Mouse (Mus musculus) hindbrain, embryonic 13.5 days (tissue): ENCODE data around the gene Cobl. TPM values are rescaled to one million over a fixed set of nuclear protein-coding genes. Genes with fewer than 3 reads are reported as not detected.

Experiments used
- ATAC-seq: fragments of 200-750 bp; cut with Nextera tagmentation; 2 replicates; pipeline ENCODE4 v1.8.0; 2017; ENCODE audit warnings: moderate TSS enrichment; ENCODE audit not compliant: low FRiP score
- H3K27ac ChIP-seq: fragments of 300-500 bp; sonication (generic); 2 replicates; pipeline ENCODE4 v1.5.1; 2015; ENCODE audit warnings: inconsistent platforms, mild to moderate bottlenecking, moderate library complexity
- H3K27me3 ChIP-seq: fragments of 300-500 bp; sonication (generic); 2 replicates; pipeline ENCODE4 v1.6.1; 2015; ENCODE audit warnings: mild to moderate bottlenecking, inconsistent platforms
- H3K36me3 ChIP-seq: fragments of 300-500 bp; sonication (generic); 2 replicates; pipeline ENCODE4 v1.6.1; 2015; ENCODE audit warnings: mild to moderate bottlenecking, inconsistent platforms
- H3K4me1 ChIP-seq: fragments of 300-500 bp; sonication (generic); replicated peaks from 2 replicates; pipeline ENCODE4 v1.6.1; 2015; ENCODE audit warnings: inconsistent platforms
- H3K4me2 ChIP-seq: fragments of 300-500 bp; sonication (generic); 2 replicates; pipeline ENCODE4 v1.6.1; 2015; ENCODE audit warnings: inconsistent platforms, mild to moderate bottlenecking, moderate library complexity
- H3K4me3 ChIP-seq: fragments of 300-500 bp; sonication (generic); 2 replicates; pipeline ENCODE4 v1.5.1; 2015; ENCODE audit warnings: mild to moderate bottlenecking, inconsistent platforms
- H3K9ac ChIP-seq: fragments of 300-500 bp; sonication (generic); 2 replicates; pipeline ENCODE4 v1.6.1; 2015; ENCODE audit warnings: mild to moderate bottlenecking, inconsistent platforms
- H3K9me3 ChIP-seq: fragments of 300-500 bp; sonication (generic); 2 replicates; pipeline ENCODE4 v1.6.1; 2016; ENCODE audit warnings: inconsistent platforms
- WGBS: fragments of 180-500 bp; shearing (Covaris S2); methylation state at CpG from one replicate; pipeline ENCODE4 v1.1.7; 2015; 5-methylcytosine and 5-hydroxymethylcytosine counted together
- polyA plus RNA-seq: library from polyadenylated mRNA; unstranded; fragments of >200 nt; fragmentation: Nextera tagmentation; extraction: Ambion mirVana; gene quantifications from 2 replicates; pipeline ENCODE4 v1.2.1, GENCODE M21; 2015

The Cobl gene
- polyA plus RNA-seq, 1 experiment from 2014 or later, result 8.6 TPM

DNA sequence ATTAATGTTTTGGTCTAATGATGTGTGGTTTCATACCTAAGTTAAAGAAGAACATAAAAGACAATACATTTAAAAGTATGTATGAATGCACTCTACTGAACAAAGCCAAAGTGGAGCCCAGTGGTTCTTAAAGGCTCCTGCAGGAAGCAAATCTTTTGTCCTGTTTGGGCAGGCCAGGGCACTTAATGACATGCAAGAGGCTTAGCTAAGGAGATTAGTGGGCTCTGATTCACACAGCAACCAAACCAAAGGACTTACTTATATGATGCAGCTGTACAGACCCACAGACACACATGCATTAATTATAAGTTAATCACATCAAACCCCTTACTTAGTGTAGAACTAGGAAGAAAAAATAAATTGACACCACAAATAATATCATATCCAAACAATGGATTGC lies 93.8 kb downstream of the Cobl start:
- no peak for ATAC-seq
- H3K9ac ChIP-seq, result no peak overlapping the region
- H3K4me1 ChIP-seq, result no peaks in the 10 kb centered on the region
- H3K27me3 ChIP-seq, result no peaks in the 10 kb centered on the region
- no peak overlapping the region for H3K27ac ChIP-seq
- no peaks in the 10 kb centered on the region for H3K9me3 ChIP-seq
- no peaks in the 10 kb centered on the region for H3K36me3 ChIP-seq
- no peak overlapping the region for H3K4me3 ChIP-seq
- H3K4me2 ChIP-seq, result no peak overlapping the region

DNA sequence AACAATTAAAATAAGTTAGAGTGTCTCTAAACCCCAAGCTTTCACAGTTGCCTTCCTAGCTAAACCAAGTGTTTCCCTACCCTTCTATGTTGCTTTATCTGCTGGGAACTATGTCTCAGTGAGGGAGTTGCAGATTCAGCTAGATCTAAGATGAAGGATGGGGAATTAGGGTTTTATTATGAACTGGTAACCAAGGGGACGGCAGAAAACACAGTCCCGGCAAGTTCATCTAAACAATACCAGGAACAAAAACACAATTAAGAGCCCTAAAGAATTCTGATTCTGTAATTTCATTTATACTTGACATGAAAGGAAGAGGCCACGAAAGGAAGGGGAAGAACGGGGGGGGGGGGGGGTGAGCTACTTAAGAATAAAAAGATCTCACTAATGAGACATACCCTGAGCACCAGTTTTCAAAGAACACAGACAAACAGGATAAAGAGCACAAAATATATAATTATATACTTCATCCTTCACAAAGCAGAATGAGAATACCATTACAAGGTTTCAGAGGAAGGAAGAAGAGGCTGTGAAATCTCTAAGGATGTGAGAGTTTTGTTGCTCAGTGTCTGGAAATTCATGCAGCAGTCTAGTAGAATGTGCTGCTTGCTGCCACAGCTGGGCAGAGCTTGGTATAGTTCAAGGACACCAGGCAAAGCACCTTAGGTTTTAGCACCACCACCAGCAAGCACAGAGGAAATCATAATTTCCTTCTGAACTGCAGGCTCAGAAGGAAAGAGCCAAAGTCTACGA lies 97.2 kb downstream of the Cobl start:
- Histone ChIP-seq H3K4me1 (no peaks in the 10 kb centered on the region), H3K36me3 (no peaks in the 10 kb centered on the region), H3K4me2 (no peak overlapping the region), H3K4me3 (no peak overlapping the region), H3K27ac (no peak overlapping the region), H3K27me3 (no peaks in the 10 kb centered on the region), H3K9ac (no peak overlapping the region), H3K9me3 (no peaks in the 10 kb centered on the region)
- WGBS, result 48% methylated on average over 5 of the region's 5 CpGs
- ATAC-seq, result no peak

DNA sequence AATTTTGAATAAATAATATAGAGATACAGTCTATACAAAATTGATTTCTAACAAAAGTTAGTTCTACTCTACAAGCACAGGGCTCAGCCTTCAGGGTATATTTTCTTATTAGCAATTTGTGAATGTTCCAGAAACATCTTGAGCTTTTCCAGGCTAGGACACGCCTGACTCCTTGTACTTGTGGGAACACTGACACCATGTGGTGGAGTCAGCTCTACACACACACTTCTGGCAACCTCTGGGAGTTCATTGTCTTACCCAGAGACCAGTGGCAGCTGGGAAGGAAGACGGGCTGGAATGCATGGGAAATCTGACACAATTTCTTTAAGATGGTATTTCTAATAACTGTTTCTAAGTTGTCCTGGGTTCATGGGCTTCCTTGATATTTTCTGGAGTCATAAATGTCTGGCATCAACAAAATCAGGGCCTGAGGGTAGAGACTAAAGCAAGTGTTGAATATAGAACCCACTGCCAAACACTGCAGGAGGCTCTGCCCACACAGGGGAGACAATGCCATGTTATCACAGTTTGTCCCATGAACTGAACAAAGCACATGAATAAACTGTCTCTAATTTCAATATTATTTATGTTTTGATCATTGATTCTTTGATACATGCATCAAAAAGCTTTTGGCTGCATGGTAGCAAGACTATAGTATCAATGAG lies 105.3 kb downstream of the Cobl start:
- H3K9ac ChIP-seq, result no peak overlapping the region
- H3K27ac ChIP-seq, result no peak overlapping the region
- H3K4me3 ChIP-seq, result no peak overlapping the region
- H3K4me1 ChIP-seq, result no peaks in the 10 kb centered on the region
- 17% methylated on average over 2 of the region's 2 CpGs for WGBS
- H3K4me2 ChIP-seq, result no peak overlapping the region
- no peaks in the 10 kb centered on the region for H3K27me3 ChIP-seq
- no peaks in the 10 kb centered on the region for H3K9me3 ChIP-seq
- H3K36me3 ChIP-seq, result no peaks in the 10 kb centered on the region
- peak; percentile 96 for ATAC-seq

DNA sequence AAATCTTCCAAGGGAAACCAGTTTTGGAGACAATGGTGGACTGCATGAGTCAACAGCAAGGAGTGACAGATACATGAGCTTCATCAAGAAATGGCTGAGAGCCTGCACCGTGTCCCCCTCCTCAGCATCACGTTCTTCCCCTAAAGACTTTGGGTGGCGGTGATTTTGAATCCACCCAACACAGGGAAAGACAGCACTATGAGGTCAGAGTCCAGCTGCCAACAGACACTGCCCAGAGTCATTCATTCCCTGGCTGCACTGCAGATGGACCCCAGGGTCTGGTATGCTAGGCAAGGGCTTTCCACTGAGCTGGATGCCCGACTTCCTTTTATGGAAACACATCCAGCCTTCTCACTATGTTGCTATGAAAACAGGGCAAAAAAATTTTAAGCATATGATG lies 106.2 kb downstream of the Cobl start:
- Histone ChIP-seq H3K27me3 (no peaks in the 10 kb centered on the region), H3K4me3 (no peak overlapping the region), H3K4me2 (no peak overlapping the region), H3K27ac (no peak overlapping the region), H3K4me1 (no peaks in the 10 kb centered on the region), H3K9me3 (no peaks in the 10 kb centered on the region), H3K36me3 (no peaks in the 10 kb centered on the region), H3K9ac (no peak overlapping the region)
- ATAC-seq, result no peak
- 62% methylated on average over 4 of the region's 4 CpGs for WGBS

DNA sequence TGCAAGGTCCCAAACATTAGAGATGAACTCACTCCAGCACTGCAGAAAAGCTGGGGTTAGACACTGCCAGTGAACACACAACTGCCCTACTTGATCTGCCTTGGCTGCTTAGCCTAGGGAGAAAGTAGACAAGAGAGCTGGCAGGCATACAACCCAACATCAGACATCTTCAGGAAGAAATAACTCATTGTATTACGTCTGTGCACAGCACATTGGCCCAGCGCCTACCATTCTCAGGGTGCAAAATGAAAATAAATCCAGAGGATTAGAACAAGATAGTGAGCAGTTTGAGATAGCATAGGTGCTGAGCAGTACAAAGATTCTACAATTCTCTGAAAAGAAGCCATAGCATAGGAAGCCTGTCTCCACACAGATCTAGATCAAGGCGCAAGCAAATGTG lies 109.1 kb downstream of the Cobl start:
- Histone ChIP-seq H3K36me3 (no peaks in the 10 kb centered on the region), H3K4me1 (no peaks in the 10 kb centered on the region; the same call in 1 of the 2 replicates), H3K27me3 (no peaks in the 10 kb centered on the region), H3K4me2 (no peak overlapping the region), H3K27ac (no peak overlapping the region), H3K9me3 (no peaks in the 10 kb centered on the region), H3K4me3 (no peak overlapping the region), H3K9ac (no peak overlapping the region)
- WGBS, result 88% methylated on average over 3 of the region's 3 CpGs
- ATAC-seq, result no peak

DNA sequence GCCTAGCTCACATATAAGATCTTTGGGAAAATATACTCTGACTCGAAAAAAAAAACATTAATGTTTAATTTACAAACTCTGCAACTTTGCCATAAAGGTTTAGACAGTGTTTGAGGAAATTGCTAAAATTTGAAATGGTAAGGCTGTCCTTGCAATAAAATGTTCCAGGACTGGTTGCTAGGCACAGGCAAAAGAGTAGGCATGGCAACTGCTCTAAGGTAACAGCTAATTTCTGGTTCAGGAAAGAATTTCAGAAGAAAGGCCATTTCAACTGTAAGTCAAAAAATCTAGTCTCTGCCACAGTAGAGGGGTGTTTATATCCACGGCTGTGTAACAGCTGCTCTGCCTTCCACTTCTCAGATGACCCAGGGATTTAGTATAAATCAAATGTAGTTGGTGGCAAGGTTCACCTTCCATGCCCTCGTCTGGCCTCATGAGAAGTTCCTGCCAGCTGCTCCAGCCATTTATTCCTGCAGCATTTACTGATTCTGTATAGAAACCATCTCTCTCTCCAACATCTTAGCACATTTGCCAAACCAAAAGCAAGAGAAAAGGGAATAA lies 113.7 kb downstream of the Cobl start:
- ATAC-seq, result no peak
- 56% methylated on average over 3 of the region's 3 CpGs for WGBS
- H3K27ac ChIP-seq, result 0 out of 2 replicates have a peak overlapping the region, but pooled peaks have one; percentile 15

DNA sequence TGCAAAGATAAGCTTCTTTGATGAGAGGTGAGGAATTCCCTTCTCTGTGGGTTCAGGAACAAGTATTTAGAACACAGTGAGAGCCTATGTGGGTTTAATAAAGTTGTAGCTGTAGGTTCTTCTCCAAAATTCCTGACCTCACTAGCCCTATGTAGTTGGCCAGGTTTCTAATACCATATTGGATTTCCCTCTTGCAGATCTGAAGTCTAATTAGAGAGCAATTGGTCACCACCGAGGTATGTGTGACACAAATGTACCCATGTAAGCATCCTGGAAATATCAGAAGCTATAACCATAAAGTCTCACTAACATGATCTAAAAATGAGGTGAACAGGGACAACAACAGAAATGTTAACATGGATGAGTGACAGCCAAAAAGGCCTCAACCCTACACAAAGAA lies 114.7 kb downstream of the Cobl start:
- no peak overlapping the region for H3K4me2 ChIP-seq
- 88% methylated on average over 1 of the region's 1 CpGs for WGBS
- no peaks in the 10 kb centered on the region for H3K9me3 ChIP-seq
- H3K9ac ChIP-seq, result no peak overlapping the region
- H3K4me1 ChIP-seq, result no peaks in the 10 kb centered on the region; the same call in 1 of the 2 replicates
- no peaks in the 10 kb centered on the region for H3K27me3 ChIP-seq
- no peak overlapping the region for H3K4me3 ChIP-seq
- no peak for ATAC-seq
- H3K36me3 ChIP-seq, result no peaks in the 10 kb centered on the region
- no peak overlapping the region for H3K27ac ChIP-seq

More for the DNA sequence above, 113.7 kb downstream of the Cobl start:
- H3K9me3 ChIP-seq, result no peaks in the 10 kb centered on the region
- H3K4me2 ChIP-seq, result no peak overlapping the region
- no peaks in the 10 kb centered on the region for H3K27me3 ChIP-seq
- no peak overlapping the region for H3K9ac ChIP-seq
- no peak overlapping the region for H3K4me3 ChIP-seq
- no peaks in the 10 kb centered on the region; the same call in 1 of the 2 replicates for H3K4me1 ChIP-seq
- H3K36me3 ChIP-seq, result no peaks in the 10 kb centered on the region

DNA sequence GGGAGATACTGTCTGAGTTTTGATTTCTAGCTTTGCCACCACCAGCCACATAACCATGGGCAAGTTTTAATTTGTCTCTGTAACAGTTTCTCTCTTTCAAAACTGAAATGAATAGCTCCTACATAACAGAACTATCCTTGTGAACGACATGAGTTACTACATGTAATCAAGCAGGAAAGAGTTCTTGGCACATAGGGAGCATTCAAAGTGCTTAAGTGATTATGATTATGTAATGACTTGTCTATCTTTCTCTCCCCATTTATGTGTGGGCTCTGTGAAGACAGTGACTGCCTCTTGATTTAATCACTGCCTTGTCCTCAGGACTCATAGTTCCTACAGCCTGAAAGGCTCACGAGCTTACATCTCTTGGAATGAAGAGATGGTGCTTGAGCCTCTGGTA lies 118.3 kb downstream of the Cobl start:
- Histone ChIP-seq H3K36me3 (no peaks in the 10 kb centered on the region), H3K27ac (no peak overlapping the region), H3K9ac (no peak overlapping the region), H3K9me3 (no peaks in the 10 kb centered on the region), H3K4me3 (no peak overlapping the region), H3K4me2 (no peak overlapping the region), H3K27me3 (no peaks in the 10 kb centered on the region), H3K4me1 (no peaks in the 10 kb centered on the region)
- 88% methylated on average over 2 of the region's 2 CpGs for WGBS
- no peak for ATAC-seq

DNA sequence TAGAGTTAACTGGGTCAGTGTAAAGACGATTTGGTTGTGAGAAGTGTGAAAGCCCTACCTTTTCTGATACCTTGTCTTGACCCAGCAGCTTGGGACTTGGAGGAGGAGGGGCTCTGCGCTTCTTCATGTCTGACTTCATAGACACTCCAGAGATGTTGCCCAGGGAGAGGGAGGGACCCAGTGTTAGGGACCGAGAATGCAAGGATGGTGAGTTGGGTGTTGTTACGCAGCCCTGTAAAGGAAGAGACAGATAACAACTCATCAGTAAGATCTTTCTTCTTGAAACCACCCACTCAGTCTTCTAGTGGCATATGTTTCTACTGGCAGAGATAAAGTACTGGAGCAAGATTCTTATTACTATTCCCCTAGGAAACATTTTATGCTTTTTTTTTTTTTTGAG lies 121.1 kb downstream of the Cobl start:
- H3K27me3 ChIP-seq, result no peaks in the 10 kb centered on the region
- no peak overlapping the region for H3K27ac ChIP-seq
- no peak for ATAC-seq
- H3K4me1 ChIP-seq, result no peaks in the 10 kb centered on the region
- H3K4me3 ChIP-seq, result no peak overlapping the region
- no peak overlapping the region for H3K4me2 ChIP-seq
- H3K9ac ChIP-seq, result no peak overlapping the region
- no peaks in the 10 kb centered on the region for H3K9me3 ChIP-seq
- WGBS, result 91% methylated on average over 4 of the region's 4 CpGs
- H3K36me3 ChIP-seq, result no peaks in the 10 kb centered on the region

DNA sequence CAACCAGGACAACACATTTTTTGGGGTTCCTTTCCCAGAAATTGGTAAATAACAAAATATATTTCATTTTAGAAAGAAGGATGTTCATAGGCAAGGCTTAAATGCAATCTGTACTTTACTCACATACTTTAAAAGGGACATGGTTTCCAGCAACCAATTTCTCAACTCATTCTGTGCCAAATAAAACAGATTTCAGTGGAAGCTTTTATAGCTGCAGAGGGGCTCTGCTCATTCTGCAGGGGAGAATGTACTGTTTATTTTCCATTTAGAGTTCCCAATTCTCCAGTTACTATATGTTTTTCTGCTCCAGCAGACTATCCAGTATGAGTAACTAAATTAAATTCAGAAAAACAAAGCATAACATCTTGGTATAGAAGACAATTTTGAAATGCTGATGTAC lies 124.1 kb downstream of the Cobl start:
- Histone ChIP-seq H3K27ac (no peak overlapping the region), H3K36me3 (no peaks in the 10 kb centered on the region), H3K27me3 (no peaks in the 10 kb centered on the region), H3K9ac (no peak overlapping the region), H3K9me3 (no peaks in the 10 kb centered on the region), H3K4me2 (no peak overlapping the region), H3K4me1 (no peaks in the 10 kb centered on the region), H3K4me3 (no peak overlapping the region)
- no peak for ATAC-seq

DNA sequence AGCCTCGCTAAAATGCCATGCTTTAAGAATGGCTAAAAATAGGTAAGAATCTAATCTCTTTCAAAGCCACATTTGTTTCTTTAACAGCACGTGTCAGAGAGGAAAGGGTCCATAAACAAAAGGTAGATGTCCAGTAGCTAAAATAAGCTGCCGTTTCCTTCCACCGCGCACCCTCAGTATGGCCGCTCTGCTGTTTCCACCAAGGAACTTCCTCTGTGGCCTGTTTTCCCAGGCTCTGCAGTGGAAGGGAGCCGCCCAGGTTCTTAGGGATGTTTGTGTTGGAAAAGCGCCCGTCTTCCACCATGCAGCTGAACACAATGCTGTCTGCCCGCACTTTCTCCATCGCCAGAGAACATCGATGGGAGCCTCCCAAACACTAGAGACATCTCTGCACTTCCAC lies 128.6 kb downstream of the Cobl start:
- Histone ChIP-seq H3K4me2 (no peak overlapping the region), H3K9ac (no peak overlapping the region), H3K4me3 (no peak overlapping the region), H3K27me3 (no peaks in the 10 kb centered on the region), H3K9me3 (0 out of 2 replicates have a peak, but pooled peaks cover 3% of the 10 kb centered on the region), H3K36me3 (no peaks in the 10 kb centered on the region), H3K27ac (no peak overlapping the region), H3K4me1 (no peaks in the 10 kb centered on the region)
- 84% methylated on average over 12 of the region's 12 CpGs for WGBS
- no peak for ATAC-seq

DNA sequence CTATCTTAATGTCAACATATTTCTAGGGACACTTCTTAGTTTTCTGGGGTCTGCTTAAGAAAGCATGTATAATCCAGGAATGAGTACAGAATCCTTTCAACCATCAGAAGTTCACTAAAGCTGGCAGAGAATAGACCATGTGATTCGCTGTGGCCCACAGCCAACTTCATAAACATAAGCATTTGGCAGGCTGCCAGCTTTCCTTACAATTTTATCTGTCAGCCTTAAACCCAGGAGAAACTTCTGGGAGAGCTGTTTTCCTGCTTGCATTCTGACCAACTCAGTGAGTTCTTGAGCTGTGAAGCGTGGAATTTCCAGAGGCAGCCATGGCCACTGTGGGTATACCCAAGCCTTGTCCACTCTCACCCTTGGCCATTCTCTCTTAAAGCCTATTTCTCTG lies 132.8 kb downstream of the Cobl start:
- Histone ChIP-seq H3K4me2 (no peak overlapping the region), H3K36me3 (no peaks in the 10 kb centered on the region), H3K4me3 (no peak overlapping the region), H3K9ac (no peak overlapping the region), H3K27ac (no peak overlapping the region), H3K9me3 (0 out of 2 replicates have a peak, but pooled peaks cover 4% of the 10 kb centered on the region), H3K4me1 (no peaks in the 10 kb centered on the region), H3K27me3 (no peaks in the 10 kb centered on the region)
- WGBS, result 77% methylated on average over 2 of the region's 2 CpGs
- peak; percentile 28; the same call in 1 of the 2 replicates for ATAC-seq

DNA sequence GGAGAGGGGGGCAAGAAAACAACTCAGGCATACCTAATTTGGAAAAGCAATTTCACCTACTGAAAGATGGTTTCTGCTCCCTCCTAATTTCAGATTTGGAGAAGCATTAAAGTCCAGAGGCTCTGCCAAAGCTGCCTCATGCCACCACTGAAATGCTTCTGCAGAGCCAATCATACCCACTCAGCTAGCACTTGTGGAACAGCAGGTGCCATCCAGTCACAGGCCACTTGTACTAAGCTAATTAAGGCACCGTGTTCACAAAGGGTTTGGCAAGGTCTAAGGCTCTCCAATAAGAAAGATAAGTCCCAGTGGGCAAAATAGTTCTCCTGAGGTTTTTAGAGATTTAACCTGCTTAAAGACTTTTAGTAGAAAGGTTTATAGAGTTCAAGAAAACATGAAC lies 143.3 kb downstream of the Cobl start:
- no peak for ATAC-seq
- WGBS, result 65% methylated on average over 1 of the region's 1 CpGs
- Histone ChIP-seq H3K27me3 (no peaks in the 10 kb centered on the region), H3K4me1 (no peaks in the 10 kb centered on the region), H3K4me2 (no peak overlapping the region), H3K4me3 (no peak overlapping the region), H3K27ac (no peak overlapping the region), H3K9me3 (no peaks in the 10 kb centered on the region), H3K36me3 (no peaks in the 10 kb centered on the region), H3K9ac (no peak overlapping the region)
